Mouse (Mus musculus) monocyte, adult 59 days (primary cell): ENCODE data around the gene Pnpla6. TPM values are rescaled to one million over a fixed set of nuclear protein-coding genes. Genes with fewer than 3 reads are reported as not detected.

Experiments
- total RNA-seq, 2 experiments: library from RNA; stranded (reverse); gene quantifications; one replicate each; pipeline ENCODE4 v1.2.4; 2023

The Pnpla6 gene
- total RNA-seq: 10 to 100 TPM; 42.9 to 43.1 TPM

DNA sequence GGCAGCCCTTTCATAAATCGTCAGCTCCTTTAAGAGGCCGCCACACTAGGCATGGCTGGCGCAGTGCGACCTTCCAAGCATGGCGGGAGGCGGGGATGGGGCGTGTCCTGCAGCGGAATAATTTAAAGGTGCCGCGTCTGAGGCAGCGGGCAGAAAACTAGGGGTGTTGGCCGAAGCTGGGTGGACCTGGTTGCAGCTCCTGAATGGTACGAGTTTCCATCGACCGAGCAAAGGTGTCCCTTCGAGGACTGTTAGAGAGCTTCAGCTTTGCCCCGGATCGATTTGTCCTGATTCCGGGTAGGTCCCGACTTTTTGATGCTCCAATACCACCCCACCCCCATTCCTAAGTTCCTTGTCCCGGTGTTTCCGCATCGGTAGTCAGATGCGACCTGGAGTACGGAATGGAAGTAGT is at the start of gene Pnpla6:
Gene Pnpla6, plus strand, starts transcription at position 125 of the 412 bp plus-strand sequence.

DNA sequence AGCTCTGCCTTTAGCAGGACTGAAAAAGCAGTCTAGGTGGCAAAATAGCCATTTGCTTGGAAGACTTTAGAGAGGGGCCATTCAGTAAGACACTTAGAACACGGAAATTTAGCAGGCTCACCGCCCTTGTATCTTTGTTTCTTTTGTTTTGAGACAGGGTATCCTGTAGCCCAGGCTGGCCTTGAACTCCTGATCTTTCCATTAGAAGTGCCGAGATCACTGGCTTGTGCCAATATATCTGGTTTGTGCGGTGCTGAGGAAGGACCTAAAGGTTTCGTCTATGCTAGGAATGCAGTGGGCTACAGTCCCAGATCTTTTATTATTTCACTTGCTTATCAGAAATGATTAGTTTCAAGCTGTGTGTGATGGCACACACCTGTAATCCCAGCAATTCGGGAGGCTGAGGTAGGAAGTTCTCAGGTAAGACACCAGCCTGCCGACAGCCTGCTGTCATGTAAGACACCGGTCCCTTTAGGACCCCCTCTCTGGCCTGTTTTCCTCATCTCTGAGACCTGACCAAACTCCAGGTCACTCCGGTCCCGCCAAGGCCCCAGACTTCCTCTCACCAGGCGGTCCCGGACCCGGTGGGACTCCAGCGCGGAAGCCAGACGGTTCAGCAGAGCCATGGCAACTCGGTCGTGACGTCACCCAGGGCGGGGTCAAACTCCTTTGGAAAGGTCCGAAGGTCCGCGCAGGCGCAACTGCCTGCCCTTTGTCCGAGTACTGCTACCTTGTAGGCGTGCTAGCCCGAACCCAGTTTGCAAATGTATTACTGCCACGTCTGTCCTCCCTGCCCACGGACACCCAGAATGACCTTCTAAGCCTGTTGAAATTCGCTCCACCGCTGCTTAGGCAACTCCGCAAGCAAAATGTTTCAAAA is 47.9 kb upstream of the Pnpla6 start, which contains the start of gene Pex11g:
Gene Pex11g, minus strand, starts transcription at position 675 of the 880 bp plus-strand sequence.

DNA sequence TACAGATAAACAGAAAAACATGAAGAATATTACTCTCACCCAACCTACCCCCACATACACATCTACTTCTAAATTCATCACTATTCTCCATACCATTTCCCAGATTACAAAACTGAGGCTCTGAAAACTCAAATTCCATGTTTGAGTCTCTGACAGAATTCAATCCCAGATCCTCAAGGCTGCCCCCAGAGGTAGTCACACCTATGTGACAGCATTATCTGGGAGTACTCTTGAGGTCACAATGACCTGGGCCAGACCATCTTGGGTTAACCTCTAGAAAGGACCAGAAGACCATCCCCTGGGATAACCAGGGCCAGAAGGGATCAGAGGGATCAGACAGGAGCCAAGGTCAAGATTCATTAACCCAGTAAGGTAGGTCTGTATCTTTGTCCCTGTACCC is 44.6 kb upstream of the Pnpla6 start, which contains the start of gene Tex45:
Gene Tex45, plus strand, starts transcription at position 301 of the 400 bp plus-strand sequence.

DNA sequence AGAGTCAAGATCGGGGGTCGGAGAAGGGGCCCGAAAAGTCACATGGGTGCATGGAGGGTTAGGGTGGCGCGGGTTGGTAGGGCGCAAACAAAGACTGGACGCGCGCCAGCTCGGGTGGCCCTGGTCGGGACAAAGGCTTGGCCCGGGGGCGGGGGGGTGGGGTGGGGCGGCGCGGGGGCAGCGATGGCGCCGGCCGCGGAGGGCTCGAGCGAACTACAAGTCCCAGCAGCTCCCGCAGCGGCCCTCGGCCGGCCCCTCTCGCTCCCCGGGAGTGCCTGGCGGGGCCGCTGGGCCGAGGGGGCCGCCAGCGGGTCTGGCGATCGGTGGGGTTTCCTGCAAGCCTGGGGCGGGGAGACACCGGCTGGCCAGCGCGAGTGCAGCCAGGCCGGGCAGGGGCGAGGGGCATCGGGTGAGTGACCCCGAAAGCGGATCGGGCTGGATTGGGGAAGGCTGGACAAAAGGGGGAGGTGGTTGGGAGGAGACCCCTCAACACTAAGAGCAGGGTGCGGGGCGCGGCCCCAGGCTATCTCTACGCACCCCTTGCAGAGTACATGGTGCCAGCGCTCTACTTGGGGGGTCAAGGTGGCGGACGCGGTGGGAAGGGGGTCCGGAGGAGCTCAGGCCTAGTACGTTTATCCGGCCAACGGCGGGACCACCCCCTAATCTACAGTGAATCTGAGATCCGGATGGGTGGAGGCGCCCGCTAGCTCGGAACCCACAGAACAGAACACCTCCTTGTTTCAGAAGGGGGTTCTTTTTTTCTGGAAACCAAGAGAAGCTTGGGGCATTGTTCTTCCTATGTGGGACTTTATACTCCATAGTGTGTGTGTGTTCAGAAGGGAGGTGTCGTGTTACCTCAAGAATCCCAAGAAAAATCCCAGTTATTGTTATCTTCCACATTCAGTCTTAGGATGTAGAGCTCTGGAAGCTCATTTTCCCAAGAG is 22.0 kb upstream of the Pnpla6 start, which contains the start of gene Zfp358:
Gene Zfp358, plus strand, starts transcription at position 238 of the 944 bp plus-strand sequence.

DNA sequence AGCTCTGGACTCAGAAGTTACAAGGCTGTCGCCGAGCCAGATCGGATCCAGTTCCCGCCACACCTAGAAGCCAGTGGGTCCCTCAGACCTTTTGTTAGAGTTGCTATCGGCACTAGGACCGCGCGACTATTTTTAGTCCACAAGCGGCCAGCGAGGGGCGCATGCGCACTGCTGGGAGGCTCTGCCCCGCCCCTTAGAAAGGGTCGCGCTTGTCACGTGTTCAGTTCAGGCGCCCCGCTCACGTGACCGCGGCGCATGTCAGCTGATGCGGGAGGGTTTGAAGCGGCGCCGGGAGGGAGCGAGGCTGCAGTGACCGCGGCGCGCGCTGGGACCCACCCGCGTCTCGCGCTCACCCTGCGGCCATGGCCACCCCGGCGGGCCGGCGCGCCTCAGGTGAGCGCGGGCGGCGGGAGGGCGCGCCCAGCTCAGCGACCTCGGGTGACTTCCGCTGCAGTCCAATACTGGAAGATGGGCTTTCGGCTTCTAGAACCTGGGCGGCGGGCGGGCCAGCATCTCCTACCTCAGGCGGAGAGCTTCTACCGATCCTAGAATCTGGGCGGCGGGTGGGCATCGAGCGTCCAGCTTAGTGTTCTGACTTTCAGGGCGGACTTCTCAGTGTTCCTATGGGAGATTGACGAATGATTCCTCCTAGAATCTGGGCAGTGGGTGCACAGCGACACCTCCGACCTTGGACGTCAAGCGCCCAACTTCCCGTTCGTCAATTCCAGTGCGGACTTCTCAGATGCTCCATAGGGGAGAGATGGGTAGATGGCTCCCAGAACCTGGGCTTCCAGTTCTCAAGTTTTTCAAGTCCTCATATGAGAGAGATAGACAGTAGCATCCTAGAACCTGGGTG is 14.7 kb upstream of the Pnpla6 start, which contains the start of gene Mcoln1:
Gene Mcoln1, plus strand, starts transcription at position 223 of the 856 bp plus-strand sequence.

DNA sequence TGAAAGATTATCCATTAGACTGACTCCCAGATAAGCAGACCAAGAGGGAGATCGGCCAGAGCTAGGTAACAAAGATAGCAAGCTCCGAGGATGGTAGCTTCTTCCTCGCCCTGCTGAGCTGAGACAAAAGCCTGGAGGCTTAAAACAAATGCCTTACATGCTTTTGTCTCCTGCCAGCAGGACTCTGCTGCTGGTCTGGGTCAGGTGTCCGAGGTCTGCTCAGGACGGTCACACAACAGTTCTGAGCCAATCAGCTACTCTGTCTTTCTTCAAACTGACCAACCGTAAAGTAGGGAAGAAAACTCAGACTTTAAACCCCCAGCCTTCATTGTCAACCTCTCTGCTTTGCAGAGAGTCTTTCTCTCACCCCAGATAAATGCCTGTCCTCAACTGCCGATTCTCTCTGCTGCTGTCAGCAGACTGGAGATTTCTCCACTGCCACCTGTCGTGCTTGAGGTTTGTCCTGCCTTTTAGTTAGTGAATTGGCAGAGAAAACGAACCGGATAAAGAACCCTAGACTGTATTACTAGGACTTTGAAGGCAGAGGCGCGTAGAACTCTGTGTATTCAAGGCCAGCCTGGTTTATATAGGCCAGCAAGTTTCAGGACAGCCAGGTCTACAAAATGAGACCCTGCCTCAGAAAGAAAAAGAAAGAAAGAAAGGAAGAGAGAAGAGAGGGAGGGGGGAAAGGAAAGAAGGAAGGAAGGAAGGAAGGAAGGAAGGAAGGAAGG is 52.6 kb downstream of the Pnpla6 start, which contains the start of gene C330021F23Rik:
Gene C330021F23Rik, plus strand, starts transcription at position 350 of the 731 bp plus-strand sequence.

DNA sequence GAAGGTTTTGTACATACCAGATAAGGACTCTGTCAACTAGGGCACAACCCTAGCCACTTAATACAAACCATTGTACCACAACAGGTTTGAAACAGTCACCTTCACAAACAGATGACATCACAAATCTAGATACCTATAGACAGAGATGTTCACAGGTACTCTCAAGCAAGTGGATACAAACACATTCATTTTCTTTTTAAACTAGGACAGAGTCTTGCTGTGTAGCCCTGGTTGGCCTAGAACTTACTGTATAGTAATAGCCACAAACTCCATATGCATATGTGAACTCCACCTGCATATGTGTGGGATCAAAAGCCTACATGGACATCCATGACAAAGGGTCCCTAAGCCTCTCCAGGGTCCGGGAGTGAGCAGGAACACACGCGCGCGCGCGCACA is 71.8 kb downstream of the Pnpla6 start, which contains the start of gene Camsap3:
Gene Camsap3, plus strand, starts transcription at position 301 of the 398 bp plus-strand sequence.

Other genes with a start within 250 kb of the Pnpla6 start
- 10 to 100 TPM; 69.7 to 71.7 TPM for gene Insr, start 235.8 kb upstream of the Pnpla6 start, total RNA-seq
- 10 to 100 TPM; 64.5 to 66.6 TPM for gene A430078G23Rik, start 162.0 kb upstream of the Pnpla6 start, total RNA-seq
- 10 to 100 TPM; 79.7 to 86.1 TPM for gene Arhgef18, start 122.4 kb upstream of the Pnpla6 start, total RNA-seq
- gene Pex11g, start 47.7 kb upstream of the Pnpla6 start, total RNA-seq: 1 to 10 TPM in 1 of 2 experiments, under 1 TPM in 1; 0.81 to 1.1 TPM
- under 1 TPM; 0.63 to 0.70 TPM for gene Tex45, start 44.5 kb upstream of the Pnpla6 start, total RNA-seq
- gene Zfp358, start 22.2 kb upstream of the Pnpla6 start, total RNA-seq: 1 to 10 TPM; 8.4 to 8.7 TPM
- 10 to 100 TPM; 65.5 to 69.3 TPM for gene Mcoln1, start 14.9 kb upstream of the Pnpla6 start, total RNA-seq
- gene C330021F23Rik, start 52.6 kb downstream of the Pnpla6 start, total RNA-seq: not detected
- gene Camsap3, start 71.9 kb downstream of the Pnpla6 start, total RNA-seq: not detected
- 10 to 100 TPM; 61.5 to 63.3 TPM for gene Xab2, start 105.9 kb downstream of the Pnpla6 start, total RNA-seq
- gene Pet100, start 106.2 kb downstream of the Pnpla6 start, total RNA-seq: 10 to 100 TPM; 79.3 to 83.8 TPM
- not detected for gene Pcp2, start 110.2 kb downstream of the Pnpla6 start, total RNA-seq
- 100 to 1,000 TPM; 245 to 265 TPM for gene Stxbp2, start 115.6 kb downstream of the Pnpla6 start, total RNA-seq
- not detected for gene Retn, start 140.4 kb downstream of the Pnpla6 start, total RNA-seq
- 10 to 100 TPM; 86.1 to 99.6 TPM for gene Mcemp1, start 150.4 kb downstream of the Pnpla6 start, total RNA-seq
- gene Fcor, start 157.0 kb downstream of the Pnpla6 start, total RNA-seq: 1 to 10 TPM; 3.6 to 6.1 TPM
- 10 to 100 TPM; 17.4 to 18.4 TPM for gene Trappc5, start 160.9 kb downstream of the Pnpla6 start, total RNA-seq
- 1 to 10 TPM in 1 of 2 experiments, under 1 TPM in 1; 0.61 to 1.9 TPM for gene Fcer2a, start 178.8 kb downstream of the Pnpla6 start, total RNA-seq
- 1 to 10 TPM in 1 of 2 experiments, under 1 TPM in 1; 0.79 to 1.0 TPM for gene Clec4g, start 205.3 kb downstream of the Pnpla6 start, total RNA-seq
- gene Cd209a, start 233.6 kb downstream of the Pnpla6 start, total RNA-seq: 100 to 1,000 TPM in 1 of 2 experiments, 10 to 100 TPM in 1; 87.7 to 109 TPM